Mouse (Mus musculus) brain, embryonic 14.5 days (tissue): ENCODE measurements around the gene Ebp.

Source experiments
- CTCF ChIP-seq: fragments of 200-500 bp; IDR thresholded peaks from 2 replicates; pipeline ENCODE4 v1.5.1; 2012; ENCODE audit warnings: inconsistent platforms, mild to moderate bottlenecking, moderate library complexity, borderline replicate concordance; ENCODE audit not compliant: insufficient read depth, insufficient read length; ENCODE audit errors: extremely low read depth
- POLR2A ChIP-seq: fragments of 200-500 bp; IDR thresholded peaks from 2 replicates; pipeline ENCODE4 v1.6.1; 2012; ENCODE audit warnings: mild to moderate bottlenecking, inconsistent platforms, borderline replicate concordance; ENCODE audit not compliant: poor library complexity, insufficient read depth, insufficient read length, severe bottlenecking; ENCODE audit errors: extremely low read depth

DNA sequence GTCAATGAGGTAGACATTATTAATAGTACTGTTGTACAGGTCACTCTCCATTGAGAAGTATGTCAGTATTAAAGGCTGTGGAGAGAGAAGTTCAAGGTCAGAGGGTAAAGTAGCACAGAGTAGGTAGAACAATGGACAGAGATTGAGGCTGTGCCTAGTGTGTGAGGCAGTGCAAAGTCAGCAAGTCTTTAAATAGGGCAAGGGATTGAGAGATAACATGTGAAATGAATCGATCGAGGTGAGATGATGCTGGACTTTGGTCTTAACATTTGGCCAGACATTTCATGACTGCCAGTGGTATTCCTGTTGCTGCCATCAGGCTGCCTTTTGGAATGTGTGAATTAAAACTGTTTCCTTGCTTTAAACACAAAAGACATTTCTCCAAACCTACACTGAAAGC lies 14.4 kb downstream of the Ebp start:
- TF ChIP-seq POLR2A (no peak), CTCF (no peak)
